Mouse (Mus musculus): Measurements from ENCODE around the gene Gm5414. TPM values are rescaled to one million over a fixed set of nuclear protein-coding genes. Genes with fewer than 3 reads are reported as not detected.

The Gm5414 gene
- polyA plus RNA-seq (2012; fragmentation: generic; extraction: Trizol), result not detected

- H3ac ChIP-seq (ENCODE audit: control insufficient read depth, insufficient read length), result no peak within 1 kb of the TSS
- no peak within 1 kb of the TSS for H3K4me3 ChIP-seq
- TF ChIP-seq E2F4 (IDR thresholded peaks at IDR 0.05; ENCODE audit: insufficient read depth), result no peak
- no peak for TF ChIP-seq REST (IDR thresholded peaks at IDR 0.05; ENCODE audit: insufficient read depth, insufficient read length)
- no peak for TF ChIP-seq MYOG (IDR thresholded peaks at IDR 0.05; ENCODE audit: control insufficient read depth in 1 of 3, insufficient read depth in 1 of 3, insufficient read length in 2 of 3, low read depth in 2 of 3)
- no peak for TF ChIP-seq MAX (IDR thresholded peaks at IDR 0.05; ENCODE audit: low read depth)
- no peak for TF ChIP-seq POLR2A (IDR thresholded peaks at IDR 0.05; ENCODE audit: insufficient read length, low read depth)
- TF ChIP-seq TCF3 (IDR thresholded peaks at IDR 0.05; ENCODE audit: insufficient read length, low read depth), result no peak
- no peak for TF ChIP-seq POLR2AphosphoS2 (IDR thresholded peaks at IDR 0.05; ENCODE audit: insufficient read length, low read depth)
- TF ChIP-seq CEBPB (IDR thresholded peaks at IDR 0.05; ENCODE audit: insufficient read depth, poor library complexity, severe bottlenecking), result no peak
- TF ChIP-seq MYOD1 (IDR thresholded peaks at IDR 0.05; ENCODE audit: control insufficient read depth in 1 of 3, insufficient read length in 2 of 3, low read depth in 2 of 3), result no peak
- no peak for TF ChIP-seq TCF12 (IDR thresholded peaks at IDR 0.05; ENCODE audit: insufficient read depth, poor library complexity, severe bottlenecking)
- TF ChIP-seq SRF (IDR thresholded peaks at IDR 0.05; ENCODE audit: control insufficient read depth, insufficient read length, low read depth), result no peak
- TF ChIP-seq USF1 (IDR thresholded peaks at IDR 0.05; ENCODE audit: low read depth), result no peak
- H3K27me3 ChIP-seq (ENCODE audit: control insufficient read depth, insufficient read depth, insufficient read length), result peaks cover 11% of the 10 kb centered on the region
- H3K79me2 ChIP-seq (ENCODE audit: control insufficient read depth, insufficient read depth), result no peaks in the 10 kb centered on the region
- H3K4me2 ChIP-seq (ENCODE audit: low read depth), result no peak within 1 kb of the TSS
- H3K36me3 ChIP-seq (ENCODE audit: control insufficient read depth, insufficient read depth), result no peaks in the 10 kb centered on the region
Measured at GRCm38 (mm10) chr15:101627884-101628283, at the start of gene Gm5414. Gm5414 (minus strand) TSS chr15:101628188.

GRCm38 (mm10) chr15:101675978-101676377 lies 48.0 kb upstream of the Gm5414 start:
- no peak overlapping the region for H3ac ChIP-seq (ENCODE audit: control insufficient read depth, insufficient read length)
- no peaks in the 10 kb centered on the region for H3K79me2 ChIP-seq (ENCODE audit: control insufficient read depth, insufficient read depth)
- H3K27me3 ChIP-seq (ENCODE audit: control insufficient read depth, insufficient read depth, insufficient read length), result peaks cover 6% of the 10 kb centered on the region
- TF ChIP-seq CEBPB (IDR thresholded peaks at IDR 0.05; ENCODE audit: insufficient read depth, poor library complexity, severe bottlenecking) (no peak), USF1 (IDR thresholded peaks at IDR 0.05; ENCODE audit: low read depth) (no peak), MYOG (IDR thresholded peaks at IDR 0.05; ENCODE audit: control insufficient read depth in 1 of 3, insufficient read depth in 1 of 3, insufficient read length in 2 of 3, low read depth in 2 of 3) (no peak), TCF12 (IDR thresholded peaks at IDR 0.05; ENCODE audit: insufficient read depth, poor library complexity, severe bottlenecking) (no peak), TCF3 (IDR thresholded peaks at IDR 0.05; ENCODE audit: insufficient read length, low read depth) (no peak), POLR2AphosphoS2 (IDR thresholded peaks at IDR 0.05; ENCODE audit: insufficient read length, low read depth) (no peak), MYOD1 (IDR thresholded peaks at IDR 0.05; ENCODE audit: control insufficient read depth in 1 of 3, insufficient read length in 2 of 3, low read depth in 2 of 3) (no peak), POLR2A (IDR thresholded peaks at IDR 0.05; ENCODE audit: insufficient read length, low read depth) (no peak), MAX (IDR thresholded peaks at IDR 0.05; ENCODE audit: low read depth) (no peak), REST (IDR thresholded peaks at IDR 0.05; ENCODE audit: insufficient read depth, insufficient read length) (no peak), SRF (IDR thresholded peaks at IDR 0.05; ENCODE audit: control insufficient read depth, insufficient read length, low read depth) (no peak), E2F4 (IDR thresholded peaks at IDR 0.05; ENCODE audit: insufficient read depth) (no peak)
- H3K4me2 ChIP-seq (ENCODE audit: low read depth), result no peak overlapping the region
- H3K4me3 ChIP-seq, result no peak overlapping the region
- no peaks in the 10 kb centered on the region for H3K36me3 ChIP-seq (ENCODE audit: control insufficient read depth, insufficient read depth)

DNA sequence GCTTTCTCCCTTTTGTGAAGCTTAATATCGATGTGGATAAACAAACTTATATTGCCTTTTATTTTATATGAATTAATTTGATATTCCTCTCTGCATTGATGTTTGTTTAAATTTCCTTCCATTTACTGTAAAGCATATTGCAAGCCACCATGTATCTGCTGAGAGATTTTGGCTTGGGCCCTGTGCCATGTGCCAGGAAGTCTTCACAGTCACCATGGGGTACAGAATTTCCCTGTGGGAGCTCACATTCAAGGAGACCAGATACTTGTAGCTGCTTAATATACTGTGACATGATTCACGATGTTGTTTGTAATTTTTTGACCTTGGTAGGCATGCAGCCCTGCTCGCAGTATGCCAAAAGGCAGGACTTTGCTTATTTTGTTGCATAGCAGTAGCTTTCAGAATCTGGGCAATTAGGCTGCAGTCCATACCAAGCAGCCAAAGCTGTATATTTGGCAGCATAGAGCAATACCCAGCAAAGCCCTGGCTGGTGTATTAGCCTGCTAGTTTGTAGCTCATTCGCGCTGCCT lies 24.8 kb upstream of the Gm5414 start:
- no peak overlapping the region for H3ac ChIP-seq (ENCODE audit: control insufficient read depth, insufficient read length)
- no peaks in the 10 kb centered on the region for H3K27me3 ChIP-seq (ENCODE audit: control insufficient read depth, insufficient read depth, insufficient read length)
- H3K4me3 ChIP-seq, result no peak overlapping the region
- no peaks in the 10 kb centered on the region for H3K79me2 ChIP-seq (ENCODE audit: control insufficient read depth, insufficient read depth)
- no peak overlapping the region for H3K4me2 ChIP-seq (ENCODE audit: low read depth)
- no peak for TF ChIP-seq MAX (IDR thresholded peaks at IDR 0.05; ENCODE audit: low read depth)
- no peak for TF ChIP-seq USF1 (IDR thresholded peaks at IDR 0.05; ENCODE audit: low read depth)
- TF ChIP-seq SRF (IDR thresholded peaks at IDR 0.05; ENCODE audit: control insufficient read depth, insufficient read length, low read depth), result no peak
- no peak for TF ChIP-seq CEBPB (IDR thresholded peaks at IDR 0.05; ENCODE audit: insufficient read depth, poor library complexity, severe bottlenecking)
- no peak for TF ChIP-seq TCF3 (IDR thresholded peaks at IDR 0.05; ENCODE audit: insufficient read length, low read depth)
- TF ChIP-seq MYOG (IDR thresholded peaks at IDR 0.05; ENCODE audit: control insufficient read depth in 1 of 3, insufficient read depth in 1 of 3, insufficient read length in 2 of 3, low read depth in 2 of 3), result no peak
- TF ChIP-seq E2F4 (IDR thresholded peaks at IDR 0.05; ENCODE audit: insufficient read depth), result no peak
- TF ChIP-seq POLR2A (IDR thresholded peaks at IDR 0.05; ENCODE audit: insufficient read length, low read depth), result no peak
- no peak for TF ChIP-seq MYOD1 (IDR thresholded peaks at IDR 0.05; ENCODE audit: control insufficient read depth in 1 of 3, insufficient read length in 2 of 3, low read depth in 2 of 3)
- no peak for TF ChIP-seq POLR2AphosphoS2 (IDR thresholded peaks at IDR 0.05; ENCODE audit: insufficient read length, low read depth)
- TF ChIP-seq REST (IDR thresholded peaks at IDR 0.05; ENCODE audit: insufficient read depth, insufficient read length), result no peak
- no peak for TF ChIP-seq TCF12 (IDR thresholded peaks at IDR 0.05; ENCODE audit: insufficient read depth, poor library complexity, severe bottlenecking)
- H3K36me3 ChIP-seq (ENCODE audit: control insufficient read depth, insufficient read depth), result no peaks in the 10 kb centered on the region

- H3ac ChIP-seq (ENCODE audit: control insufficient read depth, insufficient read length), result no peak within 1 kb of the TSS
- H3K79me2 ChIP-seq (ENCODE audit: control insufficient read depth, insufficient read depth), result no peaks in the 10 kb centered on the region
- H3K27me3 ChIP-seq (ENCODE audit: control insufficient read depth, insufficient read depth, insufficient read length), result peaks cover 18% of the 10 kb centered on the region
- TF ChIP-seq MYOG (IDR thresholded peaks at IDR 0.05; ENCODE audit: control insufficient read depth in 1 of 3, insufficient read depth in 1 of 3, insufficient read length in 2 of 3, low read depth in 2 of 3) (no peak), USF1 (IDR thresholded peaks at IDR 0.05; ENCODE audit: low read depth) (no peak), SRF (IDR thresholded peaks at IDR 0.05; ENCODE audit: control insufficient read depth, insufficient read length, low read depth) (no peak), MAX (IDR thresholded peaks at IDR 0.05; ENCODE audit: low read depth) (no peak), TCF12 (IDR thresholded peaks at IDR 0.05; ENCODE audit: insufficient read depth, poor library complexity, severe bottlenecking) (no peak), POLR2AphosphoS2 (IDR thresholded peaks at IDR 0.05; ENCODE audit: insufficient read length, low read depth) (no peak), REST (IDR thresholded peaks at IDR 0.05; ENCODE audit: insufficient read depth, insufficient read length) (no peak), MYOD1 (IDR thresholded peaks at IDR 0.05; ENCODE audit: control insufficient read depth in 1 of 3, insufficient read length in 2 of 3, low read depth in 2 of 3) (no peak), E2F4 (IDR thresholded peaks at IDR 0.05; ENCODE audit: insufficient read depth) (no peak), CEBPB (IDR thresholded peaks at IDR 0.05; ENCODE audit: insufficient read depth, poor library complexity, severe bottlenecking) (no peak), TCF3 (IDR thresholded peaks at IDR 0.05; ENCODE audit: insufficient read length, low read depth) (no peak), POLR2A (IDR thresholded peaks at IDR 0.05; ENCODE audit: insufficient read length, low read depth) (no peak)
- H3K36me3 ChIP-seq (ENCODE audit: control insufficient read depth, insufficient read depth), result no peaks in the 10 kb centered on the region
- no peak within 1 kb of the TSS for H3K4me3 ChIP-seq
- no peak within 1 kb of the TSS for H3K4me2 ChIP-seq (ENCODE audit: low read depth)
Measured at GRCm38 (mm10) chr15:101647280-101647679, 19.3 kb upstream of the Gm5414 start, which contains the start of gene Gm5478. Gm5478 (minus strand) TSS chr15:101647380.
